Mouse (Mus musculus) embryonic fibroblast, embryonic 13.5 days (primary cell): ENCODE data around the gene Nod1.

Experiments
- CTCF ChIP-seq: IDR thresholded peaks from 2 replicates; pipeline ENCODE4 v1.5.1; 2011; ENCODE audit warnings: mild to moderate bottlenecking, control low read depth, low read length, moderate library complexity, borderline replicate concordance; ENCODE audit not compliant: insufficient read depth
- POLR2A ChIP-seq: IDR thresholded peaks from 2 replicates; pipeline ENCODE4 v1.6.1; 2011; ENCODE audit warnings: low read depth, mild to moderate bottlenecking, control low read depth, low read length, moderate library complexity

DNA sequence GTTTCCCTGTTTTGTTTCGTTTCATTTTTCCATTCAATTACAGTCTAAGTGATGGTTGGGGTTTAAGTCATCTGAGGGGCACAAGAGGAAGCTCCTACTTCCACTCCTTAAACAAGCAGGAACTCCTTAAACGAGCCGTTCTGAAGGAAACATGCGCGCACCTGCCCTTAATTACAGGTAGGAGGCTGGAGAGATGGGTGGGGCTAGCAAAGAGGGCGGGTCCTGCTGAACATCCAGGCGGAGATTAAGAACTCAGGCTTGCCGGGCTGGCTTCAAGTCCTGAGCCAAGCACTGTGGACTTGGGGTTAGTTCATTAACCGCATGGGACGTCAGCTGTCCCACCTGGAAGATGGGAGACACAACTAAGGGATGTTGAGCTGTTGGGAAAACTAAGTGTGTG lies 4.8 kb downstream of the Nod1 start:
- TF ChIP-seq CTCF = no peak
- TF ChIP-seq POLR2A = no peak
